Mouse (Mus musculus): Measurements from ENCODE around the gene Exoc3l2.
A peak's percentile ranks its signal among the peaks of the same experiment; 100 is the strongest.
"Not testable (repeated sequence)": the region's sequence is repeated elsewhere in the genome, so short reads cannot be mapped to it uniquely, and the experiment has no call there.

Exoc3l2 gene

GRCm38 (mm10) chr7:19489525-19489924 lies 26.4 kb downstream of the Exoc3l2 start:
- no peak for DNase-seq (ENCODE audit: low spot score)

DNA sequence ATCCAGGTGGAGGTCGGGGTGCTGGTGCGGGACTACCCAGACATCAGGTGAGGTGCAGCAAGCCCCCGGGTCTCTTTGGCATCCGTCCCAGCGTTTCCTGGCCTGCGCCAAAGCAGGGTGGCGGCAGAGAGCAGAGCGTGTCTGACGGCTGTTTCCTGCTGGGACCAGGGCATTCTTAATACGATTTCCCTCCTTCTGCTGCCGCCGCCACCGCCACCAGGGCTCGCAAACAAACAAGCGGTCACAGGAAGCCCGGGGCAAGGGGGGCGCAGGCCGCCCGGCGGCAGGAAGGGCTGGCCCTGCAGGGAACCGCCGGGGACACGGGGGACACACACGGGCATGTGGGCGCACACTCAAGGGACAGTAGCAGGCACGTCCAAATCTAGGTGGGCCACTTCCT lies 28.6 kb downstream of the Exoc3l2 start:
- DNase-seq (ENCODE audit: low spot score) = no peak

DNA sequence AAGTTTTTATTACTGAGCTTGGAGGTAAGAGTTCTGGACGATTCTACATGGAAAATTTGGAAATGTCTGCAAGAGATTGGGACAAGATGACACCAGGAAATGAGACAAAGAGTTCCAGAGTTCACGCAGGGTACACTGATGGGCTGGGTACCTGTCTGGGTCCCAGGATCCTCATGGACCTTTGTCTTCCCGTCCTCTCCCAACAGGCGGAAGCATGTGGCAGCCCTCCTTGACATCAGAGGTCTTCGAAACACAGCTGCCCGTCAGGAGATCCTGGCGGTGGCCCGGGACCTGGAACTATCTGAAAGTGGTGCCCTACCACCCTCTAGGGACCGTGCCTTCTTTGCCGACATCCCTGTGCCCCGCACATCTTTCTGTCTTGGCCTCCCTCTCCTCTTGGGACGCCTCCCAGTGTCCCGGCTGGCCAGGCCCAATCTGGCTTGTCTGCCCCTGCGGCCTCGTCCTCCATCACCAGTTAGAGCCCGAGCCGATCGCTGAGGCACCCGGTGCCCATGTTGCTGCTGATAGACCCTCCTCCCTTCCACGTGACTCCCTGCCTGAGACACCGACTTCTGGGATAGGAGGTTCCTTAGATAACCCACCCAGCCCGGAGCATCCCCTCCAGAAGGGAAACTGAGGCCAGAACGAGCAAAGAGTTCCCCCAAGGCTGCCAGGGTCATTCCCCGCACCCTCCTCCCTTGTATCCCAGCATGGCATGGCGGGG lies 31.8 kb downstream of the Exoc3l2 start:
- DNase-seq (ENCODE audit: low spot score) = no peak

- DNase-seq (ENCODE audit: low spot score) = no peak
Measured at GRCm38 (mm10) chr7:19495521-19496213, 32.5 kb downstream of the Exoc3l2 start.

GRCm38 (mm10) chr7:19496214-19496555 lies 33.1 kb downstream of the Exoc3l2 start:
- DNase-seq (ENCODE audit: low spot score) = no peak

DNA sequence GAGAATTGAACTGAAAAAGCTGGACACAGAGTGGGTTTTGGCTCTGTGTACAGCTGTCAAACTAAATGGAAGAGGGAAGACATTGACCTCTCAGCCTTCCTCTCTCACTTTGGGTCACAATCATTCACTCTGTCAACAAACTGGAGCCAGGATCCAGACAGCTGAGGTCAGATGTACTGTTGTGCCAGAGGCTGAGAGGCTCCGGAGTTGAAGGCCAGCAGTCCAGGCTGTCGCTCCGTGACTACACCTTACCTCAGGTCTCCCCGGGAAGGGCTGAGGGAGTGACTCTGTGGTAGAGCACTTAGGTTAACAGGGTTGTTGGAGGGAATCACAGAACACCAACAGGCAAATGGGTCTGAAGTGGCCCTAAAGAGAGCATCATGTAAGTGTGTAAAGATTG lies 35.2 kb downstream of the Exoc3l2 start:
- no peak for DNase-seq (ENCODE audit: low spot score)

DNA sequence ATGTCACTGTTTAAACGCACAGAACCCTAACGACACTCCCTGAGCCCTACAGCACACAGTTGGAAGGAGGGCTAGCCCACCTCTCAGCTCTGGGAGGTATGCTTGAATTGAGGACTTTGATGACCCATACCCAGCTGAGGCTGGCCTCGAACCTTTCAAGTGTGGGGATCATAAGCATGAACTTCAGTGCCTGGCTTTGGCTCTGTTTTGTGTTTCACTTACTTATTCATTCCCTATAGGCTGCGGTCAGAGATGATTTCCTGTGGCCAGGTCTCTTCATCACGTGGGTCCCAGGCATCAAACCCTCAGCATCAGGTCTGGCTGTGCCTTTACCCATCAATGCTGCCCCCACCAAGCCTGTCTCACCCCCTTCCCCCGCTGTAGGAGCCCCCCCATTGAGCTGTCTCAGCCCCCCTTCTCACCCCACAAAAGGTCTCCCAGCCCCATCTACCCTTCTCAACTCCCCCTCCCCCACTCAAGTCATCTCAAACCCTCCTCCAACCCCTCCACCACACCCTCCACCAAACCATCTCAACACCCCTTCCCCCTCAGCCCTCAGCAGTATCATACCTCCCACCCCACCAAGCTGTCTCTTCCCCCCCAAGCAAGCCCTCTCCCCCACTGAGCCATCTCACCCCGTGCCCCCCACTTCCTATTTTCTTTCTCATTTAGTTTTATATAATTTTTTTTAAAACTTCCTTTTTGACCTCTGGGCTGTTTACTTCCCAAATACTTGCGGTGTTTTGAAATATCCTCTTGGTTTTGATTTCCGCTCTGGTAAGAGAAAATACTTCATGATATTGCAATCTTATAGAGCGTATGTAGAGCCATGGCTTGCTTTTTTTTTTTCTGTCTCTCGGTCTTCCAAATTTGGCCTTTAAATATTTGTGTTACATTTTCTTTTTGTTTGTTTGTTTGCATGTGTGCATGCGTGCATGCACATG lies 37.6 kb downstream of the Exoc3l2 start:
- DNase-seq (ENCODE audit: low spot score) = no peak

DNA sequence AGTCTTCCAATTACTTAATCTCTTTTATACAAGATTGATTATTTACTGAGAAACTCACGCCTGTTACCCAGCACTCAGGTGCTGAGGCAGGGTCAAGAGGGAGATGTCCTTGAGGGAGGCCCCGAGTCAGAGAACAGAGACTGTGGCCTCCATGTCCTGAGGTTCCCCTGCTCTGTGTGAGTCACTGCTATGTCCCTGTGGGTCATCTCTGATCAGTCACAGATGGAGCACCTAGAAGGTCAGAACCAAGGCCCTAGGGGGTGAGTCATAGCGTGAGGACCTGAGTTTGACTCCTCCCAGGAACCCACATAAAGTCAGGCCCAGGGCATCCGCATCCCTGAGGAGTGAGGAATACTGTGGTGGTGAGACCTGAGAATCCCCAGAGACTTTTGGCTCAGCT lies 38.5 kb downstream of the Exoc3l2 start:
- DNase-seq (ENCODE audit: low spot score) = no peak

- no peak for DNase-seq (ENCODE audit: low spot score)
Measured at GRCm38 (mm10) chr7:19503481-19504068, 40.4 kb downstream of the Exoc3l2 start.

DNA sequence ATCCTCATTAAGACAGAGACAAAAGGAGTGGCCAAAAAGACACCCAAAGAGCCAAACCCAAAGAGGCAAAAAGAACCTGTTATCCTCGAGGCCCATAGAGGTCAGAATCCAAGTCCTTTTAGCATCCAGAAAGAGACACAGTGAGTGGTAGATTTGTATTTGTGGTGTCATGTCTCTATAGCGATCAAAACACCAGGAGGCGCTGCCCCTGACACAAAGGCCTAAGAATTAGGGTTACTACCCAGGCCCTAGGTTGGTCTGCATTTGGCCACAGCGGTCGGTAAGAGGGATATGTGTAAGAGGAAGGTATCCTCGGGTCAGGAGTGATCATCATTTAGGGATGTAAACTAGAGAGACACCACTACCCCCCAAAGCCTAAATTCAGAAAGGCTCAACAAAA lies 43.2 kb downstream of the Exoc3l2 start:
- no peak for DNase-seq (ENCODE audit: low spot score)

DNA sequence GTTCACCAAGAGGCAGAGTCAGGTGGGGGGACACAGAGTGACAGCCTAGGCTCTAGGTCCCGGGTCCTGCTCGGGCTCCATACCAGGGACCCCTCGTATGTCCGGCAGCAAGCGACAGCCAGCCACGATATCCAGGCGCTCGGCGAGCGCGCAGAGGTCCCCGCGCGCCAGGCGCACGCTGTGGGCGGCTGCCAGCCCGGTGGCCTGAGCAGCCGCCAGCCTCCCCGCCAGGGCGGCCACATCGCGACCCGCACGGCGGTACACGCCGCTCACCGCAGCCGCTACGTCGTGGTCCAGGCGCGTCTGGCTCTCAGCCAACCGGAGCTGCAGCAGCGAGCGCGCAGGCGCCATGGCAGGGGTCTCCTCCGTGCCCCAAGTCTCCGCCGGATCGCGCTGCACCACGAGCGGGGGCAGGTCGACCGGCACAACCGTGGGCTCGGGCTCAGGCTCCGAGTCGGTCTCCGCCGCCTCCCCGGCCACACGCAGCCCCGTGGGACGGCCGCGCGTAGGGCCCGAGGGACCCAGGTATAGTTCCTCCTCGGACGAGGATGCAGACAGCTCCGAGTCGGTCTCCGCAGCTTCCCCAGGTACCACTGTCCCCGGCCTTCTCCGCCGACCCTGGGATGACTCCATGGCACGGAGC lies 44.0 kb downstream of the Exoc3l2 start:
- peak; percentile 31 for DNase-seq (ENCODE audit: low spot score)

- no peak for DNase-seq (ENCODE audit: low spot score)
Measured at GRCm38 (mm10) chr7:19507612-19507981, 44.5 kb downstream of the Exoc3l2 start.

DNA sequence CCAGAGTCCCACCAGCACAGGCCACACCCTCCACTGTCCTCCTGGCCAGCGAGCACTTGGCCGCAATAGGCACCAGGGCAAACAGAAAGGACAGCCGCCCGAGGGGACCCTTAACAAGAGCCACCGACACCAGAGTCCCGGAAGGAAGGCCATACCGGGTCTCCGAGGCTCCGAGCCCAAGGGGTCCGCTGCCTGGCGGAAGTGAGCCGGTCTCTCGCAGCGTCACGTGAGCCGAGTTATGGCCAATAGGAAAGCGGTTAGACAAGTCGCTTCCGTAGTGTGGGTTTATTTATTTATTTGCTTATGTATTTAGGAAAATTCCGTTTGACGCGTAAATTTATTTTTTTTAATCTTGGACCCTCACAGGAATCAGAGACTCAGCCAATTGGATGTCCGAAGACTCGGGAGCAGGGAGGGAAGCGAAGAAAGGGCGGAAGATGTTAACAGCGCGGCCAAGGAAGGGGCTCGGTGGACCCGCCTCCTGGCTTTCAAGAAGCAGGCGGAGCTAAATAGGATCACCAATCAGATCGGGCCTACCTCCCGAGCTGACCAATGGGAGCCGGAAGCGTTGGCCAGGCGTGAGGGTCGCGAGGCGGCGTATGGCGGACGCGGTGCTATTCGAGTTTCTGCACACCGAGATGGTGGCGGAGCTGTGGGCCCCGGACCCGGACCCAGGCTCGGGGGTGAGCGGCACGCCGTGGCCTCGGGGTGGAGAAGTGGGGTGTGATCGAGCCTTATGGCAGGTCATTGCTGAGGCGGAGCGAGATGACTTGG lies 45.2 kb downstream of the Exoc3l2 start, which contains the start of the genes Bloc1s3 and Trappc6a:
Gene Bloc1s3, minus strand, starts transcription at position 218 of the 774 bp plus-strand sequence.
Gene Trappc6a, plus strand, starts transcription at position 246 of the 774 bp plus-strand sequence.
- peak; percentile 84 for DNase-seq (ENCODE audit: low spot score)

DNA sequence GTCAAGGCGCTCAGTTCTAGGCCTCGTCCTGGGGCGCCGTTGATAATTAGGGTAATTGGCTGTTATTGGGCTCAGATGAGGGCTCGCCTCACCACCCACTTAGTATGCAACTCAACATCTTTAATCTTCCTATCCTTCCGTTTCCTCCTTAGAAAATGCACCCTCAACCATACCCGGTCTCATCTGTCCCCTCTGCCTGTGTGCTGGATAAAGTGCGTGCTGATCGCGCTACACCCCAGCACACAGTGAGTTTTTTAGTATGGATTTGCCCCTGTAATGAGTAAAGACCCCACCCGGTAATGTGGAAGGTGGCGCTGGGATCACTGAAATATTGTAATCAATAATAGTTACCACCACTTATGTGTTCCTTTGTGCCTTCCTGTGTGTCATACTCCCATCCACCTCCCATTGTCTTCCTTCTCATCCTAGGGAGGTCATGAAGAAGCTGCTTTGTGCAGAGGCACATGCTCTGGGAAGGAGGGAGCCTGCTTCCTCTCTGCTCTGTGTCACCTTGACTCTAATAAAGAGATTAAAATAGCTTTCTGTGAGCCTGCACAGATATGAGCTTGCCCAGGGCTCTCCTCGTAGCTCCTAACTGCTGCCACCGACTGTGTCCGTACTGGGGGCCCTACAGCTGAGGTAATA lies 45.9 kb downstream of the Exoc3l2 start:
- no peak for DNase-seq (ENCODE audit: low spot score)

DNA sequence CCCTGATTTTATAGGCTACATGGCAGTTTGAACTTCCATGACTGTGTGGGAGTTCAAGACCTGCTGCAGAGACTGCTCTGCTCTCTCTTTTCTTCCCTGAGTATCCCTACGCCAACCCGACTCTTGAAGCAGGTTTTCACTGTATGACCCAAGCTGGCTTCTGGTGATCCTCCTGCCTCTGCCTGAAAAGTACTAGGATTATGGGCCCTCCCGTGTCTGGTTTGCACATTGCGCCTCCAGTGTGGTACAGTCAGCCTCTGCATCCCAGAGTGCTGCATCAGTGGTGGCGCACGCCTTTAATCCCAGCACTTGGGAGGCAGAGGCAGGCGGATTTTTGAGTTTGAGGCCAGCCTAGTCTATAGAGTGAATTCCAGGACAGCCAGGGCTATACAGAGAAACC lies 46.7 kb downstream of the Exoc3l2 start:
- no peak for DNase-seq (ENCODE audit: low spot score)

- not testable (repeated sequence) for DNase-seq (ENCODE audit: low spot score)
Measured at GRCm38 (mm10) chr7:19511934-19512333, 48.8 kb downstream of the Exoc3l2 start.

- no peak for DNase-seq (ENCODE audit: low spot score)
Measured at GRCm38 (mm10) chr7:19512353-19512752, 49.2 kb downstream of the Exoc3l2 start.

DNA sequence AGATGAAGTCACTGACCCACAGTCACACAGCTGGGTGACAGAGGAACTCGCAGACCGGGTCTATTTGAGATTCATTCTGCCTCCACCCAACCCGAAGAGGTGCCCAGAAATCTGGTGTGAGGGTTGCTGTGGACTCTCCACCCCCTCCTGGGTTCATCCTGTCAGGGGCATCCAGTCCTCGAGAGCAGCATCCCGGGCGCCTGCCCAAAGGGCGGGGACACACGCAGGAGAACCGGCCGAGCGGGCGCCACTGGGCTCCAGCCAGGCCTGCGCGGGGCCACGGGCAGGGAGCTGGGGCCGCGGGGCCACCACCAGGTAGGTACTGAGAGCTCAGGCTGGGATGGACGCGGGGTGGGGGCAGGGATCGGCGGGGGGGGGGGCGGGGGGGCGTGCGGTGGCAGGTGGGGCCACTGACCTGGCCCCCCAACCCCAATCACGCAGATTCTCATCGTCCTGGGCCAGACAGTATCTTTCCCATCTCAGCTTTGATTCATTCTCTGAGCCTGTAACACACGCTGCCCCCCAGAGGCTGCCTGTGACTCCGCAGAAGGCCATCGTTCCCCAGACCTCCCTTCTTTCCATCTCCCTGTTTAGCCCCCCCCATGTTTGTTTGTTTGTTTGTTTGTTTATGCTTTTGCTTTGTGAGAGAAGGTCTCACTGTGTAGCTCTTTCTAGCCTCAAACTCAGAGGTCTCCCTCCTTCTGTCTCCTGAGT lies 54.7 kb downstream of the Exoc3l2 start, which contains the start of gene Nkpd1:
Gene Nkpd1, plus strand, starts transcription at position 187 of the 714 bp plus-strand sequence.
- no peak for DNase-seq (ENCODE audit: low spot score)

DNA sequence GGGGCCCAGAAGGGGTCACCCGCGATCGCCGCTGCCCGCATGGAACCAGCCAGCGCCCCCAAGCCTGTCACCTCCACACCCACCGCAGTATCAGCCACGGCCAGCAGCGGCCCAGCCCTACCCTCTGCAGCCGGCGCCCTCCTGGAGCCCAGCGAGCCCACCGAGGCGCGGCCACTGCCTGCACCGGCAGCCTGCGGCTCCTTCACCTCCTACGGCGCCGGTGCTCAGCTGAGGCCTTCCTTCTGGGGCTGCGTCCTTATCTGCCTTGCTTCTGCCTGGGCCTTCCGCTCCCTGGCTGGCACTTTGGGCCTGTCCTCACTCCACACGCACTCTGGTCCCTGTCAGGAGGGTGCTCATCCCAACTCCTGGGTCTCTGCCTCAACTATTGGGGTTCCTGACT lies 56.9 kb downstream of the Exoc3l2 start:
- no peak for DNase-seq (ENCODE audit: low spot score)

All from spleen, adult 12 weeks (tissue).